Mouse (Mus musculus) testis, adult 2 months (tissue): ENCODE data around the gene Hnrnpdl. TPM values are rescaled to one million over a fixed set of nuclear protein-coding genes. Genes with fewer than 3 reads are reported as not detected.

Experiments
- H3K27ac ChIP-seq: fragments of 200-500 bp; 2 replicates; pipeline ENCODE4 v1.5.1; 2012; ENCODE audit warnings: low read depth, low read length; ENCODE audit not compliant: control insufficient read depth, insufficient read depth
- H3K27me3 ChIP-seq: fragments of 200-500 bp; 2 replicates; pipeline ENCODE4 v1.6.1; 2012; ENCODE audit warnings: mild to moderate bottlenecking, low read length, moderate library complexity; ENCODE audit not compliant: control insufficient read depth, insufficient read depth
- H3K36me3 ChIP-seq: fragments of 200-500 bp; 2 replicates; pipeline ENCODE4 v1.6.1; 2012; ENCODE audit warnings: mild to moderate bottlenecking, low read length; ENCODE audit not compliant: control insufficient read depth, insufficient read depth
- H3K4me1 ChIP-seq: fragments of 200-500 bp; 2 replicates; pipeline ENCODE4 v1.6.1; 2012; ENCODE audit warnings: low read length; ENCODE audit not compliant: control insufficient read depth, insufficient read depth
- H3K4me3 ChIP-seq: fragments of 200-500 bp; 2 replicates; pipeline ENCODE4 v1.5.1; 2012; ENCODE audit warnings: low read depth, mild to moderate bottlenecking, low read length, moderate library complexity, mixed read lengths; ENCODE audit not compliant: control insufficient read depth
- CTCF ChIP-seq: fragments of 200-500 bp; IDR thresholded peaks from 2 replicates; pipeline ENCODE4 v1.5.1; 2012; ENCODE audit warnings: low read depth, mild to moderate bottlenecking, inconsistent platforms, low read length, moderate library complexity; ENCODE audit not compliant: control insufficient read depth, insufficient read depth, insufficient replicate concordance
- POLR2A ChIP-seq: fragments of 200-500 bp; IDR thresholded peaks from 2 replicates; pipeline ENCODE4 v1.6.1; 2012; ENCODE audit warnings: low read depth, mild to moderate bottlenecking, inconsistent platforms, low read length, moderate library complexity; ENCODE audit not compliant: control insufficient read depth
- polyA plus RNA-seq: library from polyadenylated mRNA; depleted of rRNA; stranded (reverse); fragments of >200 nt; gene quantifications from 2 replicates; pipeline ENCODE4 v1.2.3, GENCODE M21; 2012

Hnrnpdl gene
- polyA plus RNA-seq, 1 experiment: 25.7 TPM

DNA sequence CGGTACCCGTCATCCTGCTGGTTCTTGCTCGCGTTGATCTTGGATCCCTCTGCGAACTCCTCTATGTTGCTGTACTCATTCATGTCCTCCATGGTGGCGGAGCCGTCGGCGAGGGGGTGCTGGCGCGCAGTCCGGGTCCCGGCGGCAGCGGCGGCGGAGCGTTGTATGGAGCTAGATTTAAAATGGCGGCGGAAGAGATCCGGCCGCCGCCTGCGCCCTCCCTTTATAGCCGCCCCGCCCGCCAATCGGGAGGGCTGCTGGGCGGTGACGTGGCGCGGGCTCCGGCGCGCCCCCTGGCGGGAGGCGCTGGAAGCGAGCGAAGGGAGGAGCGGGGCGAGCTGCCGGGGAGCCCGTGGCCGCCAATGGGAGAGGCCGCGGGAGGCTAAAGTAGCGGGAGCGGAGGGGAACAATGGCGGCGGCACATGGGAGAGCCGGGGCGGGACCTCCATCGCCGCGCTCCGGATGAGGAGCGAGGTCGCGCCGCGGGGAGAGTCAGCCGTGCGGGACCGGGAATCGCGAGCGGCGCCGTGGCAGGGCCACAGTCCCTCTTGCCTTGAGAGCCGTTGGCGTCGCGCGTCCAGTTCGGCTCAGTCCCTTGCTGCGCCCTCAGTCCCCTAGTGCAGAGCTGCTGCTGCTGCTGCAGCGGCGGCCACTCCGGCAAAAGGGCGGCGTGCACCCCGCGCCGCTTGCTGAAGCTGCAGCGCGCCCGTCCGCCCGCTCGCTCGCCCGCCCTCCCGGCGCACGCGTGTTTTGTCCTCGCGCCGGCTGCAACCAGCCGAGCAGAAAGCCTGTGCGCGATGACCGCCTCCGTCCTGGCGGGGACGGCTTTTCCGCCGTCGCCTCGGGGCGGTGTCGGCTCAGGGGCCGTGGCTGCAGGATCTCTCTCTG is 506 bp downstream of the Hnrnpdl start:
- TF ChIP-seq CTCF: peak; percentile 89
- TF ChIP-seq POLR2A: peak; percentile 82
- Histone ChIP-seq H3K27ac (peak overlapping the region; percentile 98), H3K27me3 (no peaks in the 10 kb centered on the region), H3K36me3 (peaks cover 3% of the 10 kb centered on the region), H3K4me3 (peak overlapping the region; percentile 96), H3K4me1 (peaks cover 4% of the 10 kb centered on the region)

DNA sequence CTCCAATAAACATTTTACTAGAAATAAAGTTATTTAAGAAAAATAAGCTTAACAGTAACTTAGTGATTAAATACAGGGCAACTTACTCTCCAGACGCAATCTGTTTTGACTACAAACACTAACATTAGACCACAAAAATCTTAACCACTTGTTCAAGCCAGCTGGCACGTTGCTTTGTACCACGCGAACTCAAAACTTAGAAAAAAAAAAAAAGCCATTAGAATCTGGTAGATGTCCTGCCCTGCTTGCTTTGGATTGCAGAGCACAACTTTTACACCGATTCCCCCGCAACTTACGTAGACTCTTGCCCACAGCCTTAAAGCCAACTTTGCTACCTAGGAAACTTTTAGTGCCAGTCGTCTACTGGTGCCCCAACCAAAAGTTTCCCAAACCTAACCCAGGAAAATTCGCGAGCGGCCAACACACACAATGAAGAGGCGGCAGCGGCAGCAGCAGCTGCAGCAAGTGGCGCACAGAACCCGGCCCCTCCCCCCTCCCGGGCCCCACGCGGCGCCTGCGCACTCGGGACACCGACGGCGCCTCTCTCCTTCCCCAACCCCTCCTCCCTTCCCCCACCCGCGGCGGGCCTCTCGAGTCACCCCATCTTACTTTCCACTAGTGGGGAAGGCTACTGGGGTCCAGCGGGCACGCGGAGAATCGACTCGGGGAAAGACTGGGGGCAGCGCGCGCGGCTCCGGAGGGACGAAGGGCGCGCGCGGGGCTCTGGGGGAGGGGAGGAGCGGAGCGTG is 1.3 kb downstream of the Hnrnpdl start:
- TF ChIP-seq POLR2A (no peak), CTCF (no peak)
- H3K36me3 ChIP-seq: peaks cover 3% of the 10 kb centered on the region
- no peaks in the 10 kb centered on the region for H3K27me3 ChIP-seq
- H3K4me1 ChIP-seq: peaks cover 4% of the 10 kb centered on the region
- H3K27ac ChIP-seq: peak overlapping the region; percentile 98
- H3K4me3 ChIP-seq: peak overlapping the region; percentile 96

DNA sequence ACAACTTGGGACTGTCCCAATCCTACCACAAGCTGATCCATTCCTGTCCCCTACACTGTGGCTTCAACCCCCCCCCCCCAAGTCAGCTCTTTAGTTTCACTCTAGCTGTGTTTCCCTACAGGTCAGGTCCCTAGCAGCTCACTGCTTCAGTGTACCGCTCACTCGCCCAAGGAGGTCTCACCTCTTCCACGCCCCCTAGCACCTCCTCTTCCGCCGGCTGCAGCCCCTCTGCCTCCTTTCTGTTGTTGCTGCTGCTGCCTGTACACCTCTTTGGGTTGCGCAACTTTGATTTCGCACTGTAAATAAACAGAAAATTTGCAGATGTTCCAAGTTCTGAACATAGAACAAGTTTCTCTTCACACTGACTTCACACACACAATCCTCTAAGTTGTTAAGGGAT is 2.8 kb downstream of the Hnrnpdl start:
- peaks cover 3% of the 10 kb centered on the region for H3K36me3 ChIP-seq
- no peak overlapping the region for H3K4me3 ChIP-seq
- TF ChIP-seq POLR2A: no peak
- no peak for TF ChIP-seq CTCF
- H3K27ac ChIP-seq: no peak overlapping the region
- peaks cover 4% of the 10 kb centered on the region for H3K4me1 ChIP-seq
- H3K27me3 ChIP-seq: no peaks in the 10 kb centered on the region

DNA sequence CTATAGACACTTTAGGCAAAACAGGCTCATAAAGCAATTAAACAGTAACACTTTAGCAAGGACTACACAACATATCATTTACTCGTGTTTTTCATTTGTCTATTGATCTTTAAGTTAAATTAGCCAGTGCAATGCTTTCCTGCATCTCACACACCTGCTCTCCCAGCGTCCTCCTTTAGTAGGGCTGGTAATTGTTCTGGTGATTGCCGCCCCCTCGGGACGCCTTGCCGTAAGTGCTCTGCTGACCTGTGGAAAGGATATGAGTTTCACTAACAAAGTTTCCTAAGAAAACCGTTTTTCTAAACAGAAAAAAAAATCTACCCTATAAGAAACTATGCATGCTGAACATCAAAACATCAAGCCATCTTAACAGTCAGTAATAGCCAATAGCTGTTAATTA is 3.5 kb downstream of the Hnrnpdl start:
- peaks cover 3% of the 10 kb centered on the region for H3K36me3 ChIP-seq
- H3K4me3 ChIP-seq: no peak overlapping the region
- TF ChIP-seq POLR2A (no peak), CTCF (no peak; the same call in 1 of the 2 replicates)
- no peaks in the 10 kb centered on the region for H3K27me3 ChIP-seq
- H3K4me1 ChIP-seq: peaks cover 4% of the 10 kb centered on the region
- no peak overlapping the region for H3K27ac ChIP-seq

DNA sequence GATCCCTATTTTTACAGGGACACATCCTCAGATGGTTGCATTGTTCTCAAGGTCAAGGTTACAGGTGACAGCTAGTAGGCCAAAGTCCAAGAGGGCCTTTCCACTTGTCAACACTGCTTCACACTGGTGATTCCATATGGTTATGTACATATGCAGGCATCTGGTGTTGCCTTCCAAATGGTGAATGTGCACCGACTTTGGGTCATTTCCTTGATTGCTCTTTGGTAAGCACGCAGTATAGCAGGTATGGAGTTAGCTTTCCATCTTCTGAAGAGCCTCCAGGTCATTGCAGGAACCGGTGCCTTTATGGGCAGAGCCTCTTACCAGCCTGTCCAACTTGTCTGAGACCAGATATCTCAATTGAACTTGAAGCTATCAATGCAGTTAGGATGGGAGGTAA is 6.8 kb downstream of the Hnrnpdl start:
- Histone ChIP-seq H3K27ac (no peak overlapping the region), H3K27me3 (no peaks in the 10 kb centered on the region), H3K4me1 (no peaks in the 10 kb centered on the region; the same call in 1 of the 2 replicates), H3K36me3 (peaks cover 3% of the 10 kb centered on the region), H3K4me3 (no peak overlapping the region)
- TF ChIP-seq POLR2A: no peak
- TF ChIP-seq CTCF: no peak

DNA sequence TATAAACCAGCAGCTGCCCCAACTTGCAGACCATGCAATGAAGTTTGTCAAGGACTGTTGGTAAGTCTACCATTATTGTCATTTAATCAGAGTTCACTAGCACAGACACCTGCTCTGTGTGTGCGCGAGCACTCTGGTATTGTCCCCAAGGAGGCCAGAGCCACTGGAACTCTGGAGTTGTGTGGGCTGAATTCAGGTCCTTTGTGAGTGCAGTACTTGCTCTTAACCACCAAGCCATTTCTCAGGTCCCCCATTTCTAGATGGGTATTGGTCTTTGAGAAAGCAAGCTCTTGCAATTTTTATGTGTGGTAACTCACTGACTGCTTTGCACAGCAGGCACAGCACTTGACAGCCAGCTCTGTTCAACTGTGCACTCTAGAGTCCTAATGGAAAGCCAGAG is 7.4 kb downstream of the Hnrnpdl start:
- Histone ChIP-seq H3K36me3 (peaks cover 3% of the 10 kb centered on the region), H3K4me1 (no peaks in the 10 kb centered on the region; the same call in 1 of the 2 replicates)
- TF ChIP-seq POLR2A: no peak
- TF ChIP-seq CTCF: no peak

DNA sequence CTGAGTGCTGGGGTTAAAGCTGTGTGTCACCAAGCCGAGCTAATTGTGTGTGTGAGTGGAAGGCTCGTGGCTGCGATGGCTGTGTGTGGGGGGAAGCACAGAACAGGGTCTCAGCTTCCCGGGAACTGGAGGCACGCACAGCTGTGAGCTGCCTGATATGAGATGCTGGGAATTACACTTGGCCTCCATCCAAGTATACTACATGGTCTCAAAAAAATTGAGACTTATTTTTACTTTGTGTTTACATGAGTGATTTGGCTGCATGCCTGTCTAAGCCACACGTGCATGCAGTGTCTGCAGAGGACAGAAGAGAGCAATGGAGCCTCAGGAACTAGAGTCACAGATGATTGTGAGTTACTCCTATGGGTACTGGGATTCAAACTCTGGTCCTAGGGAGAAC is 9.4 kb downstream of the Hnrnpdl start:
- no peaks in the 10 kb centered on the region; the same call in 1 of the 2 replicates for H3K4me1 ChIP-seq
- peak overlapping the region; percentile 10 for H3K4me3 ChIP-seq
- no peaks in the 10 kb centered on the region for H3K36me3 ChIP-seq
- no peak for TF ChIP-seq POLR2A
- no peak for TF ChIP-seq CTCF
- no peaks in the 10 kb centered on the region for H3K27me3 ChIP-seq
- no peak overlapping the region for H3K27ac ChIP-seq

More for the DNA sequence above, 7.4 kb downstream of the Hnrnpdl start:
- Histone ChIP-seq H3K27me3 (no peaks in the 10 kb centered on the region), H3K4me3 (no peak overlapping the region), H3K27ac (no peak overlapping the region)
